Mouse (Mus musculus): ENCODE results near the gene Ubr2. TPM values are rescaled to one million over a fixed set of nuclear protein-coding genes. Genes with fewer than 3 reads are reported as not detected.

The Ubr2 gene
- polyA plus RNA-seq, 1 experiment from 2014 or later: 19.0 TPM

DNA sequence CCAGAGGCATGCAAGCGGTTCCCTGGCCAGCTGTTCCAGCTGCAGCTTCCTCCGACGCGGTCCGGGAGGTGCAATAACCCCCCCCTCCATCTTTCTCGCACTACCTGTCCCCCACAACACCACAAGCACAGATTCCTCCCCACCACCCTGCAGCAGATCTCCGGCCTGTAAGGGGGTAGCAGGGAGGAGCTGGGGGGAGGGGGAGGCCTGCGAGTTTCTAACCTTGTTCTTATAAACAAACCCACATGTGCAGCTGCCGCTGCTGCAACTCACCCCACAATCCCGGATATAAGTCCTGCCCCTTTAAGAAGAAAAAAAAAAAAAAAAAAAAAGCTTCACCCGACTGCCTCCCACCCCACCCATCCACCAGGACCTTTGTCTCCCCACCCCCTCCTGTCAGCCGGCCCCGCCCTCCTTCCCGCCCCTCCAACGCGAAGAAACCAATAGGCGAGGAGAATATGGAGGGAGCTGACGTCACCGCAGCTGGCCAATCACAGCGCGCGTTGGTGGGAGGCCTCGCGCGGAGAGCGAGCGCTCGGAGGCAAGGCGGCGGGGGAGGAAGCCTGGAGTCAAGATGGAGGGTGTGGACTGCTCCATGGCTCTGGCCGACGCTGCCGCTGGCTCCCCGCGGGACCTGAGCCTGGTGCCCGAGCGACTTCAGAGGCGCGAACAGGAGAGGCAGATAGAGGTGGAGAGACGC lies 120.1 kb downstream of the Ubr2 start, which contains the start of gene Tbcc:
Gene Tbcc, plus strand, starts transcription at position 569 of the 700 bp plus-strand sequence.
- peak within 1 kb of the TSS; percentile 99 for H3K4me2 ChIP-seq
- H3K27me3 ChIP-seq: no peaks in the 10 kb centered on the region
- H3K27ac ChIP-seq: peak within 1 kb of the TSS; percentile 99
- H3K9me3 ChIP-seq: no peaks in the 10 kb centered on the region
- under 1% methylated on average over 40 of the region's 40 CpGs for WGBS
- peaks cover 33% of the 10 kb centered on the region for H3K4me1 ChIP-seq
- peaks cover 17% of the 10 kb centered on the region for H3K36me3 ChIP-seq
- peak within 1 kb of the TSS; percentile 95 for H3K9ac ChIP-seq
- H3K4me3 ChIP-seq: peak within 1 kb of the TSS; percentile 95
- peak; percentile 90 for ATAC-seq (ENCODE audit: insufficient number of reproducible peaks, insufficient read depth, low FRiP score, low TSS enrichment, low read depth)

DNA sequence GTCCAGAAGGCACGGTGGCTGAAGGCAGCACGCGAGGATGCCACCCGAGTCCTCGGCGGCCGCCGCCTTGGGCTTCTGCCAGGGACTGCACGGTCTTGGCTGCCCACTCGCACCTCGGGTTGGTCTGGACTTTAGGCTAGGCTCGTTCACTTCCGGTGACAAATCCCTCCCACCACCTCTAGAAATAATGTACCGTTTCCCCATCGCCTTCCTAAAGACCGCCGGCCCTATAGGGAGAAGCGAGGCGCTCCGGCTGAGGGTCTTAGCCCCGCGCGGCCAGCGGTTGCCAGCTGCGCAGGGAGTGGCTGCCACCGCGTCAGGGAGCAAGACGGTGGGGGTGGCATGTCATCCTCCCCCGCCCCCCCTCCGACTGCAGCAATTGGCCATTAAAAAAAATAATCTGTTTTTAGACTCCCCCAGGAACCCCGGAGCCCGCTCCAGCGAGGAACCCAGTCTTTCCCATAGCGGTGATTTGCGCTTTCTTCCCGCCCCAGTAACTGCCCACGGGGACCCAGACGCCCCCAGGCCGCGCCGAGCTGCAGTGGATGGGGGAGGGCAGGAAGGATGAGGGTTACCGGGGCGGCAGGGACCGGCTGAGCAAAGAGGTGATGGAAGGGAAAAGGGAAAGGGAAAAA lies 120.8 kb downstream of the Ubr2 start:
- Histone ChIP-seq H3K27me3 (no peaks in the 10 kb centered on the region), H3K4me1 (peaks cover 33% of the 10 kb centered on the region), H3K4me2 (peak overlapping the region; percentile 82), H3K4me3 (peak overlapping the region; percentile 95), H3K9ac (peak overlapping the region; percentile 84), H3K27ac (peak overlapping the region; percentile 99), H3K36me3 (peaks cover 17% of the 10 kb centered on the region), H3K9me3 (no peaks in the 10 kb centered on the region)
- peak; percentile 38; the same call in 1 of the 2 replicates for ATAC-seq (ENCODE audit: insufficient number of reproducible peaks, insufficient read depth, low FRiP score, low TSS enrichment, low read depth)
- WGBS: under 1% methylated on average over 44 of the region's 44 CpGs

DNA sequence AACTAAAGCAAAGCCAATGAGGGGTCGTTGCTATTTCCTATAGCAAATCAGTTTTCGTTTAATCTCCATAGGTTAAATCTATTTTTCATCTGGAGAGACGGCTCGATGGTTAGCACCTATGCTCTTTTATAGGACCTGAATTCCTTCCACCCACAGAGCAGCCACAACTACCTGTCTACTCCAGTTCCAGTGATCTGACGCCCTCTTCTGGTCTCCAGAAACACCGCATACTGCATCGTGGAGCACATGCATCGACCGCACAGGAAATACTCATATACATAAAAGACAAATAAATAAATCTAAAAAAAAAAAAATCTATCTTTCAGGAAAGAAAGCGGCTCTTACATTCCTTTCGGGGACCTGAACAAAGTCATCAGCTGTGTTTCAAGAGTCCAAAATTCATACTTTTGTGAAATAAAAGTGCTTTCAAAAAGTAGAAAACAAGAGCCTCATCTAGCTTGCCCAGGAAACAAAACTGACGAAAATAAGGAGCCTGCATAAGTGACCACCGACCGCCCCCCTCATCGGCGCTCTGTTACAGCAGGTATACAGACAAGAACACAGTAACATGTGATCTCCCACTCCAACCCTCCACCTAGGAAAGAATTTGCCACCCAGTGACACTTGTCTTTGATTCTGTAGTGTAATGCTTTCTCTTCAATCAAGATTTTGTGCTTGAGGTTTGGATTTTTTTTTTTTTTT lies 121.7 kb downstream of the Ubr2 start:
- Histone ChIP-seq H3K4me1 (peaks cover 33% of the 10 kb centered on the region), H3K4me2 (peak overlapping the region; percentile 82), H3K4me3 (peak overlapping the region; percentile 95), H3K9me3 (no peaks in the 10 kb centered on the region), H3K36me3 (peaks cover 13% of the 10 kb centered on the region), H3K27ac (peak overlapping the region; percentile 99; the same call in 1 of the 2 replicates), H3K27me3 (no peaks in the 10 kb centered on the region), H3K9ac (peak overlapping the region; percentile 84)
- WGBS: 34% methylated on average over 16 of the region's 16 CpGs
- no peak for ATAC-seq (ENCODE audit: insufficient number of reproducible peaks, insufficient read depth, low FRiP score, low TSS enrichment, low read depth)

DNA sequence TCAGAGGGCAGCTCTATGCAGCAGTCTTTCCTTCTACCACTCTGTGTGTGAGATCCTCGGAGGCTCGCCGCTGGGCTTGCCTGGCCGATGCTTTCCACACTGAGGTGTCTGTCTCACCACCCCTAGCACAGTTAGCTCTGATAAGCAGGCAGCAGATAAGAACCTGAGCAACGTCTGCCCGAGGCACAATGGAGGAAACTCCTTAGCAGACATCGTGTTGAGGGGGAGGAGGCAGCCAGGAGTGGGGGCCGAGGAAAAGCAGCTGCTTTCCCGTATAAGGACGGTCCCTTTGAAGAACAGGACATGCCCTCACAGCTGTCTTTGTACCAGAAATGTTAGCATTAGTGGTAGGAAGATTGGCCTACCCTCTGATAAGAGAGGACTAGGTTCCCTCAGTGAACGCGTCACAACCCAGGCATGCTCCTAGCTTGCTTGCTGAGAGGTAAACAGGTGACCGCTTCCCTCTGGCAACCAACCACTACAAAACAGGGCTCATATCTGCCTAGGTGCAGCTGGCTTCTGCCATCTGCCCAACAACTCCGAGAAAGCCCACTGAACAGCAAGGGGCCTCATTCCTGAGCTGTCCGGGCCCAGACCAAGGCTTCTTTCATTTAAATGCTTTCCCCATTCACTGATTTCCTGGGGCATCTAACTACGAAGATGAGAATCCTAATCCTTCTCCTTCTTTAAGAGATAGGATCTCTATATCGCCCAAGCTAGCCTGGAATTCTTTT lies 124.3 kb downstream of the Ubr2 start:
- 48% methylated on average over 17 of the region's 17 CpGs for WGBS
- Histone ChIP-seq H3K27me3 (no peaks in the 10 kb centered on the region), H3K9me3 (no peaks in the 10 kb centered on the region), H3K27ac (no peak overlapping the region; the same call in 1 of the 2 replicates), H3K36me3 (no peaks in the 10 kb centered on the region), H3K4me3 (no peak overlapping the region), H3K9ac (peak overlapping the region; percentile 55; the same call in 1 of the 2 replicates), H3K4me2 (no peak overlapping the region), H3K4me1 (peaks cover 15% of the 10 kb centered on the region)
- no peak for ATAC-seq (ENCODE audit: insufficient number of reproducible peaks, insufficient read depth, low FRiP score, low TSS enrichment, low read depth)

DNA sequence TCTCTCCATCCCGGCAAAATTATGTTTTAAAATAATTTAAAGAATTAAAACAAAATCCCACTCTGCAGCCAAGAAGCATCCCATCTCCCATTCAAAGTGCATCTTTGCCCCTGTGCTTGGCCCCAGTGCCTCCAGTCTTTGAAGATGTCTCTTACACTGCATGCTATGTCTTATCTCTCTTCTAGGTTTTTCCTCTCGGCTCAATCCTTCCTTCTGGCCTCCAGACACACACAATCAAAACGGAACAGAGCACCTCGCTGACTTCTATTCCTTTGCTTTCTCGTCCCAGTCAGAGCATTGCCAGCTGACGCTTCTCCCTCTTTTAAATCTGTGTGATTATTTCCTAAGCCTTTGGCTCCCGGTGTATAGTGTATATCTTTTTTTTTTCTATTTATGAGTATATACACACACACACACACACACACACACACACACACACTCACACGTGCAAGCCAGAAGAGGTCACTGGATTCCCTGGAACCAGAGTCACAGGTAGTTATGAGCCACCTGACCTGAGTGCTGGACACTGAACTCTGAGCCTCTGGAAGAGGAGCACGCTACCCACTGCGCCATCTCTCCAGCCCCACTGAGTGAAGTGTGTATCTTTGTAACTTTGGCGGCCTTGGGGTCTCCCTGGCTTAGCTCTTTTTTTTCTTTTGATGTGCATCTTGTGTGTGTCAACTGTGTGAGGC lies 125.0 kb downstream of the Ubr2 start:
- peaks cover 15% of the 10 kb centered on the region for H3K4me1 ChIP-seq
- H3K4me2 ChIP-seq: no peak overlapping the region
- no peaks in the 10 kb centered on the region for H3K9me3 ChIP-seq
- H3K9ac ChIP-seq: 0 out of 2 replicates have a peak overlapping the region, but pooled peaks have one; percentile 55
- no peaks in the 10 kb centered on the region for H3K27me3 ChIP-seq
- ATAC-seq (ENCODE audit: insufficient number of reproducible peaks, insufficient read depth, low FRiP score, low TSS enrichment, low read depth): no peak
- H3K27ac ChIP-seq: no peak overlapping the region; the same call in 1 of the 2 replicates
- no peaks in the 10 kb centered on the region for H3K36me3 ChIP-seq
- no peak overlapping the region for H3K4me3 ChIP-seq
- WGBS: 80% methylated on average over 11 of the region's 11 CpGs

DNA sequence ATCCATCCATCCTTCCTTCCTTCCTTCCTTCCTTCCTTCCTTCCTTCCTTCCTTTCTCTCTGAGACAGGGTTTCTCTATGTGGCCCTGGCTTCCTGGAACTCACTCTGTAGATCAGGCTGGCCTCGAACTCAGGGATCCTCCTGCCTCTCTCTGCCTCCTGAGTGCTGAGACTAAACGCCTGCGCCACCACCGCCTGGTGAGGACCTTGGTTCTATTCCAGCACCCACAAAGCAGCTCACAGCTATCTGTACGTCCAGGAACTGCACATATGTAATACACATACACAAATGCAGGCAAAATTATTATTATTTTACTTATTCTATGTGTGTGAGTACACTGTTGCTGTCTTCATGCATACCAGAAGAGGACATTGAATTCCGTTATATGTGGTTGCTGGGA lies 125.6 kb downstream of the Ubr2 start:
- Histone ChIP-seq H3K36me3 (no peaks in the 10 kb centered on the region), H3K9me3 (no peaks in the 10 kb centered on the region), H3K4me3 (no peak overlapping the region), H3K4me1 (peaks cover 20% of the 10 kb centered on the region), H3K27ac (no peak overlapping the region), H3K9ac (no peak overlapping the region), H3K27me3 (no peaks in the 10 kb centered on the region), H3K4me2 (no peak overlapping the region)
- 92% methylated on average over 6 of the region's 6 CpGs for WGBS
- no peak for ATAC-seq (ENCODE audit: insufficient number of reproducible peaks, insufficient read depth, low FRiP score, low TSS enrichment, low read depth)

DNA sequence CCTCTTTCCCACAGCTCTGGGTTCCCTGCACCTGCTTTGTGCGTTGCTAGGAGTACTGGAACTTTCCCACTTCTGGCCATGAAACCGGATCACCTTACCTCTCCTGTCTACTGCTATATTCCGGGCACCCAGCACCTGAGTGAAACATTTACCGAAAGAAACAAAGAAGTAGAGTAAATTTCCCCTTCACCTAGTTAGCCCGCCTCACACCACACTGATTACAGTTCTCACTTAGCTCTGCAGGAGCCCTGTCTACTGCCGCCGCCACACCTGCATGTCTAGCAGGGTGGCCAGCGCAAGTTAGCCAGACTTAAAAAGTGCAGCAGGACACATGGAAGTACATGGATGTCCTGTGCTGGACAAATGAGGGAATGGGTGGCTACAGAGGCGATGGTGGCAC lies 127.2 kb downstream of the Ubr2 start:
- H3K9ac ChIP-seq: no peak overlapping the region
- no peak overlapping the region for H3K4me3 ChIP-seq
- WGBS: 89% methylated on average over 9 of the region's 9 CpGs
- no peak for ATAC-seq (ENCODE audit: insufficient number of reproducible peaks, insufficient read depth, low FRiP score, low TSS enrichment, low read depth)
- no peak overlapping the region for H3K27ac ChIP-seq
- H3K9me3 ChIP-seq: no peaks in the 10 kb centered on the region
- no peaks in the 10 kb centered on the region for H3K27me3 ChIP-seq
- no peak overlapping the region for H3K4me2 ChIP-seq
- H3K36me3 ChIP-seq: no peaks in the 10 kb centered on the region
- peaks cover 18% of the 10 kb centered on the region for H3K4me1 ChIP-seq

DNA sequence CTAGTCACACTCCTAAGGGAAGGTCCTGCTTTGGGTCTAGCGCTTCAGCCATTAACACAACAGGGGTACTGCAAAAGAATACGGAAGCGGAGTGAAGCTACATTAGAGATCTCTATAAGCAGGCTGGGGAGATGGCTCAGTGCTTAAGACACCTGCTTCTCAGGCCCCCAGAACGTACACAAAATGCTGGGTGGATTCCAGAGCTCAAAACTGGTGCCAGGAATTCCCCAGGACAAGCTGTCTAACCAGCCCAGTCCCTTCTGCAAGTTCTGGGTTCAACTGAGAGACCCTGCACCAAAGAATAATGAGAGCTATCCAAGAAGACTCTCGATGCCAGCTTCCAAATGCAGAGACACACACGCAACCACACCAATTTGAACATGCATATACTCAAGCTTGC lies 128.6 kb downstream of the Ubr2 start:
- no peaks in the 10 kb centered on the region for H3K9me3 ChIP-seq
- no peak overlapping the region for H3K27ac ChIP-seq
- no peak for ATAC-seq (ENCODE audit: insufficient number of reproducible peaks, insufficient read depth, low FRiP score, low TSS enrichment, low read depth)
- H3K4me2 ChIP-seq: no peak overlapping the region
- no peak overlapping the region for H3K4me3 ChIP-seq
- H3K36me3 ChIP-seq: no peaks in the 10 kb centered on the region
- H3K4me1 ChIP-seq: peaks cover 20% of the 10 kb centered on the region
- no peaks in the 10 kb centered on the region for H3K27me3 ChIP-seq
- no peak overlapping the region for H3K9ac ChIP-seq
- 82% methylated on average over 6 of the region's 6 CpGs for WGBS

DNA sequence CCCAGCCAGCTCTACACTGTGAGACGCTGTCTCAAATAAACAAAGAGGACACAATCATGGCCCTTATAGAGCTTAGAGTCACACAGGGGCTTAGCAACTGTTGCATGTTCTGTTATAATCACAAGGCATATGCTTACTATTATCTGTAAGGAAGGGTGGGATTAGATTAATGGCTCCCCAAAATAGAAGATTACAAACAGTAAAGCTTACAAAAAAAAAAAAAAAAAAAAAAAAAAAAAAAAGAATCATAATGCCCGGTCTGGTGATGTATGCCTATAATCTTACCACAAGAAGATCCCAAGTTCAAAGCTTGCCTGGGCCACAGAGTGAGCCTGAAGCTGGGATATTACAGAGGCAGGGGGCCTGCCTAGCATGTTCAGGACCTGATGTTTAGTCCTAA lies 130.0 kb downstream of the Ubr2 start:
- Histone ChIP-seq H3K9me3 (no peaks in the 10 kb centered on the region), H3K4me2 (no peak overlapping the region), H3K27me3 (no peaks in the 10 kb centered on the region), H3K27ac (no peak overlapping the region), H3K9ac (no peak overlapping the region), H3K4me1 (peaks cover 17% of the 10 kb centered on the region), H3K36me3 (no peaks in the 10 kb centered on the region), H3K4me3 (no peak overlapping the region)
- no peak for ATAC-seq (ENCODE audit: insufficient number of reproducible peaks, insufficient read depth, low FRiP score, low TSS enrichment, low read depth)
- 64% methylated on average over 2 of the region's 2 CpGs for WGBS

DNA sequence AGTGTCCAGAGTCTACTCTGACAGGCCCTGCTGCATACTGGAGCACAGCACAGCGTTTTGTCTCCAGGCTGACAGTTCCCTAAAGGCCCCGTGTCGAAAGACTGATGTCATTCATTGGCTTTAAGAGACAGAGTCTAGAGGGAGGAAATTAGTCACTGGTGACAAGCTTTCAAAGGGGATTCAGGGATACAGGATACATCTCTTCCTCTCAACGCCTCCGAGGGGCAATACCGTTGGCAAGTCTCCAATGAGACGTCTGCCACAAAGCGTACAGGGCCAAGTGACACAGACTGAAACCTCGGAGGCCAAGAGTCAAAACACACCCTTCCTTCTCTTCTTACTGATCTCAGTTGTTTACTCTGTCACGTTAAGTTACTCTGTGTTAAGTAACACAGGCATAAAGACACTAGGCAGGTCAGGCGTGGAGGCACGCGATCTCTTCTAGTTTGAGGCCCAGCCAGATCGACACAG lies 130.5 kb downstream of the Ubr2 start:
- Histone ChIP-seq H3K9ac (no peak overlapping the region), H3K4me3 (no peak overlapping the region), H3K9me3 (no peaks in the 10 kb centered on the region), H3K36me3 (no peaks in the 10 kb centered on the region), H3K27me3 (no peaks in the 10 kb centered on the region), H3K4me2 (no peak overlapping the region), H3K4me1 (peaks cover 17% of the 10 kb centered on the region), H3K27ac (no peak overlapping the region)
- no peak for ATAC-seq (ENCODE audit: insufficient number of reproducible peaks, insufficient read depth, low FRiP score, low TSS enrichment, low read depth)
- 34% methylated on average over 14 of the region's 14 CpGs for WGBS
